Mouse (Mus musculus): ENCODE data around the gene Ubn1. TPM values are rescaled to one million over a fixed set of nuclear protein-coding genes. Genes with fewer than 3 reads are reported as not detected.

The Ubn1 gene
- polyA plus RNA-seq, 1 experiment: 28.1 TPM

GRCm38 (mm10) chr16:5111021-5111420 is 61.2 kb downstream of the Ubn1 start:
- TF ChIP-seq POLR2A (IDR thresholded peaks at IDR 0.05; ENCODE audit: borderline replicate concordance, insufficient read depth, low read length) (no peak), CTCF (IDR thresholded peaks at IDR 0.05; ENCODE audit: borderline replicate concordance, insufficient read depth, low read depth, low read length) (no peak)
- Histone ChIP-seq H3K4me3 (replicated peaks; ENCODE audit: insufficient read depth, low read depth, low read length) (no peak overlapping the region), H3K27ac (ENCODE audit: insufficient read depth, low read length) (no peak overlapping the region), H3K4me1 (ENCODE audit: control insufficient read depth, insufficient read depth, low read length) (no peaks in the 10 kb centered on the region), H3K27me3 (ENCODE audit: control insufficient read depth, insufficient read depth, low read length) (no peaks in the 10 kb centered on the region)
- no peak for DNase-seq
- 98% methylated on average over 3 of the region's 3 CpGs for WGBS

- Histone ChIP-seq H3K4me1 (ENCODE audit: control insufficient read depth, insufficient read depth, low read length) (no peaks in the 10 kb centered on the region), H3K27me3 (ENCODE audit: control insufficient read depth, insufficient read depth, low read length) (no peaks in the 10 kb centered on the region), H3K27ac (ENCODE audit: insufficient read depth, low read length) (no peak overlapping the region), H3K4me3 (replicated peaks; ENCODE audit: insufficient read depth, low read depth, low read length) (no peak overlapping the region)
- no peak for TF ChIP-seq CTCF (IDR thresholded peaks at IDR 0.05; ENCODE audit: borderline replicate concordance, insufficient read depth, low read depth, low read length)
- no peak for TF ChIP-seq POLR2A (IDR thresholded peaks at IDR 0.05; ENCODE audit: borderline replicate concordance, insufficient read depth, low read length)
- no peak for DNase-seq
- WGBS: 43% methylated on average over 4 of the region's 4 CpGs
Observed at GRCm38 (mm10) chr16:5113002-5113550, 63.2 kb downstream of the Ubn1 start.

DNA sequence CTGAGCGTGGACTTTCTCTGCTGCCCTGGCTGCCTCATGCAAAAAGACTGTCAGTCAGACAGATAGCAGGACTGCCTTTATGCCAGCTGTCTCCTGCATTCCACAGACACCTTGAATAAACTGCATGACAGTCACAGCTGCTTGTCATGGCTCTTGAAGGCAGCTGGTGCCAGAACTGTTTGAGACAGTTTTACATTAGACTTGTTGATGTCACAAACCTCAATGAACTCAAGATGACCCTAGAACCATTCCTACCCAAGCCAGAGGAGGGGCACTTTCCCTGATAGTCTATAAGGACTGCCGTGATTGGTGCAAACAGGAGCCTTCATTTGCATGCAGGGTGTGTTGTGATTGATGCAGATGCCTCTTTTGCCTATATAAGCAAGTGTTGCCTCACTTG is 63.7 kb downstream of the Ubn1 start:
- WGBS: 94% methylated on average over 2 of the region's 2 CpGs
- no peak overlapping the region for H3K4me3 ChIP-seq (replicated peaks; ENCODE audit: insufficient read depth, low read depth, low read length)
- H3K4me1 ChIP-seq (ENCODE audit: control insufficient read depth, insufficient read depth, low read length): no peaks in the 10 kb centered on the region
- TF ChIP-seq CTCF (IDR thresholded peaks at IDR 0.05; ENCODE audit: borderline replicate concordance, insufficient read depth, low read depth, low read length) (no peak), POLR2A (IDR thresholded peaks at IDR 0.05; ENCODE audit: borderline replicate concordance, insufficient read depth, low read length) (no peak)
- DNase-seq: no peak
- no peak overlapping the region for H3K27ac ChIP-seq (ENCODE audit: insufficient read depth, low read length)
- H3K27me3 ChIP-seq (ENCODE audit: control insufficient read depth, insufficient read depth, low read length): no peaks in the 10 kb centered on the region

- Histone ChIP-seq H3K27ac (ENCODE audit: insufficient read depth, low read length) (no peak overlapping the region), H3K27me3 (ENCODE audit: control insufficient read depth, insufficient read depth, low read length) (no peaks in the 10 kb centered on the region), H3K4me1 (ENCODE audit: control insufficient read depth, insufficient read depth, low read length) (no peaks in the 10 kb centered on the region), H3K4me3 (replicated peaks; ENCODE audit: insufficient read depth, low read depth, low read length) (no peak overlapping the region)
- 82% methylated on average over 4 of the region's 4 CpGs for WGBS
- TF ChIP-seq CTCF (IDR thresholded peaks at IDR 0.05; ENCODE audit: borderline replicate concordance, insufficient read depth, low read depth, low read length) (no peak), POLR2A (IDR thresholded peaks at IDR 0.05; ENCODE audit: borderline replicate concordance, insufficient read depth, low read length) (no peak)
- DNase-seq: no peak
Observed at GRCm38 (mm10) chr16:5119385-5119784, 69.5 kb downstream of the Ubn1 start.

DNA sequence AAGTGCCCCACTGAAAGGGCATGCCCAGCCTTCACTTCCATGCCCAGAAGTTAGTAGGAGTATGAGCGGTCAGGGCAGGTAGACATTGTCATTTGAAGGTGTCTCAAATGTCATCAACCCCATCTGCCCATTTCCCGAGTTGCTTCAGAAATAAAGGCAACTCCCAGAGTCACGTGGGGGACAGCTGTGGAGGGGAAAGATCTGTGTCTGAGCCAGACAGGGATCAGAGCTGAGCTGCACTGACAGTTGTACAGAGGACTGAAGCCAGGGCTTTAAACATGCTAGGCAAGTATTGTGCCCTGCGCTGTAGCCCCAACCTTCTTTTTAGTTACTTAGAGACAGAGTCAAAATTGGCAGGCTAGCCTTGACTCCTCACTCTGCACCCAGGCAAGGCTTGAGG is 70.0 kb downstream of the Ubn1 start:
- no peak overlapping the region for H3K4me3 ChIP-seq (replicated peaks; ENCODE audit: insufficient read depth, low read depth, low read length)
- no peaks in the 10 kb centered on the region for H3K27me3 ChIP-seq (ENCODE audit: control insufficient read depth, insufficient read depth, low read length)
- no peaks in the 10 kb centered on the region for H3K4me1 ChIP-seq (ENCODE audit: control insufficient read depth, insufficient read depth, low read length)
- H3K27ac ChIP-seq (ENCODE audit: insufficient read depth, low read length): no peak overlapping the region
- DNase-seq: no peak
- 55% methylated on average over 4 of the region's 4 CpGs for WGBS
- TF ChIP-seq POLR2A (IDR thresholded peaks at IDR 0.05; ENCODE audit: borderline replicate concordance, insufficient read depth, low read length): no peak
- no peak for TF ChIP-seq CTCF (IDR thresholded peaks at IDR 0.05; ENCODE audit: borderline replicate concordance, insufficient read depth, low read depth, low read length)

- Histone ChIP-seq H3K27me3 (ENCODE audit: control insufficient read depth, insufficient read depth, low read length) (no peaks in the 10 kb centered on the region), H3K4me1 (ENCODE audit: control insufficient read depth, insufficient read depth, low read length) (no peaks in the 10 kb centered on the region), H3K4me3 (replicated peaks; ENCODE audit: insufficient read depth, low read depth, low read length) (no peak overlapping the region), H3K27ac (ENCODE audit: insufficient read depth, low read length) (no peak overlapping the region)
- 85% methylated on average over 6 of the region's 6 CpGs for WGBS
- no peak for TF ChIP-seq CTCF (IDR thresholded peaks at IDR 0.05; ENCODE audit: borderline replicate concordance, insufficient read depth, low read depth, low read length)
- no peak for TF ChIP-seq POLR2A (IDR thresholded peaks at IDR 0.05; ENCODE audit: borderline replicate concordance, insufficient read depth, low read length)
- DNase-seq: no peak
Observed at GRCm38 (mm10) chr16:5123476-5123875, 73.6 kb downstream of the Ubn1 start.

- WGBS: 53% methylated on average over 2 of the region's 2 CpGs
- TF ChIP-seq POLR2A (IDR thresholded peaks at IDR 0.05; ENCODE audit: borderline replicate concordance, insufficient read depth, low read length) (no peak), CTCF (IDR thresholded peaks at IDR 0.05; ENCODE audit: borderline replicate concordance, insufficient read depth, low read depth, low read length) (no peak)
- H3K4me1 ChIP-seq (ENCODE audit: control insufficient read depth, insufficient read depth, low read length): peaks cover 12% of the 10 kb centered on the region
- no peak for DNase-seq
- H3K27me3 ChIP-seq (ENCODE audit: control insufficient read depth, insufficient read depth, low read length): no peaks in the 10 kb centered on the region
- H3K27ac ChIP-seq (ENCODE audit: insufficient read depth, low read length): no peak overlapping the region
- no peak overlapping the region for H3K4me3 ChIP-seq (replicated peaks; ENCODE audit: insufficient read depth, low read depth, low read length)
Observed at GRCm38 (mm10) chr16:5130196-5130595, 80.3 kb downstream of the Ubn1 start.

GRCm38 (mm10) chr16:5130766-5131165 is 80.9 kb downstream of the Ubn1 start:
- Histone ChIP-seq H3K4me3 (replicated peaks; ENCODE audit: insufficient read depth, low read depth, low read length) (no peak overlapping the region), H3K27me3 (ENCODE audit: control insufficient read depth, insufficient read depth, low read length) (no peaks in the 10 kb centered on the region), H3K4me1 (ENCODE audit: control insufficient read depth, insufficient read depth, low read length) (peaks cover 14% of the 10 kb centered on the region), H3K27ac (ENCODE audit: insufficient read depth, low read length) (no peak overlapping the region)
- no peak for TF ChIP-seq POLR2A (IDR thresholded peaks at IDR 0.05; ENCODE audit: borderline replicate concordance, insufficient read depth, low read length)
- no peak for TF ChIP-seq CTCF (IDR thresholded peaks at IDR 0.05; ENCODE audit: borderline replicate concordance, insufficient read depth, low read depth, low read length)
- 26% methylated on average over 4 of the region's 4 CpGs for WGBS
- DNase-seq: no peak

Data from cerebellum, adult 2 months (tissue).